23 mouse cellular contexts compared by ENCODE assay signal in the genomic region with DNA sequence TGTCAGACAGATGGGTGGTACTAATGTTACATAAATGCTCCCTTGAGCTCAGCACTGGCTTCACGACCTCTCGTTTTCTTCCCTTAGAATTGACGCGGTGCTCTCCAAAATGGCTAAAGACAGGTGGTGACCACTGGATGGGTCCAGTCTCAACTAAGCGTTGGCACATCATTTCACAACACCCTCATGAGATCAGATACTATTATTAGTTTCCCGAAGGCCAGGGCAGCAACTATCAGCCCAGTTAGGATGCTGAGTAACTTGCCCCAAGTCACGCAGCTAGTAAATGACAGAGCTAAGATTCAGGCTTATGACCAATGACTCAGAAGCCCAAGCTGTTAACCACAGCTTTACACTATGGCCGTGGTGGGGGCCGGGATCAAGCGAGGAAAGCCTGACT. TPM values are rescaled to one million over a fixed set of nuclear protein-coding genes. Genes with fewer than 3 reads are reported as not detected.
A peak's percentile ranks its signal among the peaks of the same experiment; 100 is the strongest.
DNase-seq lines count a peak whose midpoint lies in the region; ATAC-seq and TF ChIP-seq lines count a peak whose summit lies in the region.
"Had no signal": no experiment of that assay in that cellular context is flagged by ENCODE, and none has a peak within 500 bp of the region (broad histone marks: within the 10 kb centered on the region; RNA-seq: fewer than 3 reads in every experiment).

No protein-coding gene starts in this region.

- peak; percentile 43; the same call in 1 of the 2 replicates for ATAC-seq in heart, embryonic 14.5 days (ENCODE audit: insufficient number of reproducible peaks, insufficient read depth, low FRiP score, low read depth)
- peak; percentile 20; the same call in 1 of the 2 replicates for ATAC-seq in common myeloid progenitor, adult 5-6 weeks (replicated peaks; ENCODE audit: low read depth, poor library complexity, severe bottlenecking)
- ATAC-seq in activated CD4-positive, CD25-positive, alpha-beta regulatory T cell, adult 4 months, result no peak
- no peak for ATAC-seq in forebrain, embryonic 14.5 days
- no peak for ATAC-seq in erythroblast, adult 5-6 weeks (replicated peaks; ENCODE audit: low FRiP score, poor library complexity, severe bottlenecking)
- ATAC-seq: intestine, embryonic 15.5 days; liver, embryonic 12.5 days had no signal

- H3K4me1 ChIP-seq in heart, embryonic 14.5 days (ENCODE audit: control insufficient read depth in 2 of 2, insufficient read depth in 2 of 2, low read length in 2 of 2), result peaks cover 3 to 10% of the 10 kb centered on the region in 2 experiments; a peak in 2 of 4 replicates
- no peaks in the 10 kb centered on the region for H3K4me1 ChIP-seq in forebrain, embryonic 14.5 days (ENCODE audit: control insufficient read depth, insufficient read depth, low read length)
- H3K4me1 ChIP-seq: heart, embryonic 10.5 days; hindbrain, embryonic 15.5 days; intestine, embryonic 15.5 days; limb, embryonic 12.5 days had no signal

- H3K9me3 ChIP-seq in heart, embryonic 14.5 days (ENCODE audit: control insufficient read depth, low read length), result no peaks in the 10 kb centered on the region
- no peaks in the 10 kb centered on the region for H3K9me3 ChIP-seq in forebrain, embryonic 14.5 days (replicated peaks; ENCODE audit: control insufficient read depth, low read length)
- H3K9me3 ChIP-seq: forebrain, embryonic 10.5 days; heart, embryonic 10.5 days; hindbrain, embryonic 15.5 days; intestine, embryonic 15.5 days; limb, embryonic 12.5 days; liver, embryonic 12.5 days had no signal

- H3K4me3 ChIP-seq in heart, embryonic 14.5 days (ENCODE audit: control insufficient read depth in 1 of 2, insufficient read depth in 1 of 2, low read depth in 1 of 2, low read length in 2 of 2), result no peak overlapping the region
- H3K4me3 ChIP-seq in myocyte, result no peak overlapping the region
- H3K4me3 ChIP-seq in forebrain, embryonic 14.5 days (ENCODE audit: low read depth, low read length), result no peak overlapping the region
- H3K4me3 ChIP-seq: forebrain, embryonic 10.5 days; heart, embryonic 10.5 days; hindbrain, embryonic 15.5 days; intestine, embryonic 15.5 days; limb, embryonic 12.5 days; liver, embryonic 12.5 days had no signal

- no peak overlapping the region for H3K27ac ChIP-seq in heart, embryonic 14.5 days (replicated peaks in 1 of 2; ENCODE audit: control insufficient read depth in 1 of 2, insufficient read depth in 1 of 2, low read depth in 2 of 2, low read length in 2 of 2)
- no peak overlapping the region for H3K27ac ChIP-seq in forebrain, embryonic 14.5 days (ENCODE audit: low read depth, low read length)
- H3K27ac ChIP-seq: forebrain, embryonic 10.5 days; heart, embryonic 10.5 days; hindbrain, embryonic 15.5 days; intestine, embryonic 15.5 days; limb, embryonic 12.5 days; liver, embryonic 12.5 days had no signal

- 74% methylated on average over 10 of the region's 10 CpGs for WGBS in heart, embryonic 14.5 days
- 93% methylated on average over 10 of the region's 10 CpGs for WGBS in forebrain, embryonic 14.5 days

- H3K9ac ChIP-seq in heart, embryonic 14.5 days (ENCODE audit: low read length), result no peak overlapping the region
- H3K9ac ChIP-seq in forebrain, embryonic 14.5 days (ENCODE audit: low read length), result no peak overlapping the region
- H3K9ac ChIP-seq: hindbrain, embryonic 15.5 days; intestine, embryonic 15.5 days; limb, embryonic 12.5 days; liver, embryonic 12.5 days; lung, embryonic 14.5 days had no signal

- no peaks in the 10 kb centered on the region for H3K36me3 ChIP-seq in heart, embryonic 14.5 days (ENCODE audit: control insufficient read depth, insufficient read depth, low read length)
- no peaks in the 10 kb centered on the region for H3K36me3 ChIP-seq in myocyte (ENCODE audit: control insufficient read depth, insufficient read depth)
- no peaks in the 10 kb centered on the region for H3K36me3 ChIP-seq in forebrain, embryonic 14.5 days (ENCODE audit: control insufficient read depth, insufficient read depth, low read length)
- H3K36me3 ChIP-seq: forebrain, embryonic 10.5 days; heart, embryonic 10.5 days; hindbrain, embryonic 15.5 days; intestine, embryonic 15.5 days; limb, embryonic 12.5 days; liver, embryonic 12.5 days had no signal

- no peak overlapping the region for H3ac ChIP-seq in myocyte (ENCODE audit: control insufficient read depth, insufficient read length)

- no peak overlapping the region for H3K4me2 ChIP-seq in heart, embryonic 14.5 days (ENCODE audit: low read length)
- H3K4me2 ChIP-seq in myocyte (ENCODE audit: low read depth), result peak overlapping the region; percentile 68
- no peak overlapping the region for H3K4me2 ChIP-seq in forebrain, embryonic 14.5 days (ENCODE audit: low read length)
- H3K4me2 ChIP-seq: hindbrain, embryonic 15.5 days; intestine, embryonic 15.5 days; limb, embryonic 12.5 days; liver, embryonic 12.5 days; lung, embryonic 14.5 days had no signal

- no peak for DNase-seq in heart, postnatal 25 days (ENCODE audit: low spot score)
- DNase-seq in 416B (ENCODE audit: low read depth), result peak; percentile 95
- DNase-seq in forebrain, embryonic 14.5 days (ENCODE audit: low spot score), result no peak
- DNase-seq: cerebellum, postnatal 14 days; embryo, embryonic 11 days; gastrocnemius, postnatal 36 days; heart, postnatal 4 days; kidney, postnatal 36 days; lung, embryonic 14.5 days; midbrain, embryonic 14.5 days; retina, postnatal 1 day; thymus, postnatal 14 days had no signal

- TF ChIP-seq POLR2A in myocyte (IDR thresholded peaks at IDR 0.05; ENCODE audit: insufficient read length, low read depth), result no peak

- no peaks in the 10 kb centered on the region for H3K27me3 ChIP-seq in heart, embryonic 14.5 days (ENCODE audit: control insufficient read depth, insufficient read depth, low read length)
- no peaks in the 10 kb centered on the region for H3K27me3 ChIP-seq in myocyte (ENCODE audit: control insufficient read depth, insufficient read depth, insufficient read length)
- H3K27me3 ChIP-seq in forebrain, embryonic 14.5 days (replicated peaks; ENCODE audit: control insufficient read depth, insufficient read depth, low read length), result no peaks in the 10 kb centered on the region
- H3K27me3 ChIP-seq: hindbrain, embryonic 15.5 days; intestine, embryonic 15.5 days; limb, embryonic 12.5 days; liver, embryonic 12.5 days had no signal

- H3K79me2 ChIP-seq in myocyte (ENCODE audit: control insufficient read depth, insufficient read depth), result no peaks in the 10 kb centered on the region

- intact Hi-C loops in heart, postnatal 25 days (cut with DNase I), result no loop called here

TF ChIP-seq in myocyte, 11 proteins besides CTCF, POLR2A, EP300 and RAD21:
- no peak for TF ChIP-seq MAX (IDR thresholded peaks at IDR 0.05; ENCODE audit: low read depth)
- TF ChIP-seq TCF3 (IDR thresholded peaks at IDR 0.05; ENCODE audit: insufficient read length, low read depth), result no peak
- peak; percentile 74 to 82 (median 79) for TF ChIP-seq MYOD1 (IDR thresholded peaks at IDR 0.05; ENCODE audit: control insufficient read depth in 1 of 3, insufficient read length in 2 of 3, low read depth in 2 of 3)
- no peak for TF ChIP-seq USF1 (IDR thresholded peaks at IDR 0.05; ENCODE audit: low read depth)
- TF ChIP-seq MYOG (IDR thresholded peaks at IDR 0.05; ENCODE audit: control insufficient read depth in 1 of 3, insufficient read depth in 1 of 3, insufficient read length in 2 of 3, low read depth in 2 of 3), result peak in 2 of 3 experiments; percentile 18 to 57
- peak; percentile 93 for TF ChIP-seq CEBPB (IDR thresholded peaks at IDR 0.05; ENCODE audit: insufficient read depth, poor library complexity, severe bottlenecking)
- TF ChIP-seq SRF (IDR thresholded peaks at IDR 0.05; ENCODE audit: control insufficient read depth, insufficient read length, low read depth), result peak; percentile 3
- no peak for TF ChIP-seq REST (IDR thresholded peaks at IDR 0.05; ENCODE audit: insufficient read depth, insufficient read length)
- no peak for TF ChIP-seq TCF12 (IDR thresholded peaks at IDR 0.05; ENCODE audit: insufficient read depth, poor library complexity, severe bottlenecking)
- no peak for TF ChIP-seq POLR2AphosphoS2 (IDR thresholded peaks at IDR 0.05; ENCODE audit: insufficient read length, low read depth)

RNA-seq across cellular contexts. Expression of a gene that starts 37.2 kb away (rescaled TPM):
- 43.9 and 50.3 TPM in 2 replicates for polyA plus RNA-seq in heart, embryonic 14.5 days (2014; fragmentation: Nextera tagmentation; extraction: Ambion mirVana)
- total RNA-seq in heart, postnatal 25 days (2021), result 10 to 100 TPM; 68.3 to 69.5 TPM
- total RNA-seq in common myeloid progenitor, adult 5-6 weeks (2017), result 163 and 167 TPM in 2 replicates
- 5.3 TPM for polyA plus RNA-seq in myocyte (2012; fragmentation: generic; extraction: Trizol)
- 10 to 100 TPM; 12.0 to 16.7 TPM for polyA plus RNA-seq in activated CD4-positive, CD25-positive, alpha-beta regulatory T cell, adult 4 months (2017; shearing (Covaris generic))
- 12.9 and 17.4 TPM in 2 replicates for polyA plus RNA-seq in forebrain, embryonic 14.5 days (2014; fragmentation: Nextera tagmentation; extraction: Ambion mirVana)
- 221 and 254 TPM in 2 replicates for total RNA-seq in erythroblast, adult 5-6 weeks (2015; ENCODE audit: low replicate concordance)
- 372 and 402 TPM in 2 replicates for total RNA-seq in erythroblast, adult 5-6 weeks (2017; ENCODE audit: low replicate concordance)

Comparison
In these comparisons a context has a peak if more than half of its experiments do, and no peak if none do; other contexts are left out.
1. ATAC-seq: peak in heart, embryonic 14.5 days (single experiment) and common myeloid progenitor, adult 5-6 weeks (single experiment); none in activated CD4-positive, CD25-positive, alpha-beta regulatory T cell, adult 4 months (single experiment), forebrain, embryonic 14.5 days (single experiment) and erythroblast, adult 5-6 weeks (single experiment).